Mouse (Mus musculus) hindlimb bud, embryonic 11.5 days (tissue): ENCODE data around the gene Fto.

Experiments used
- DNase-seq: peaks from one replicate; pipeline ENCODE4 v3.0.0-alpha.2; 2012; ENCODE audit warnings: low read depth, low spot score; ENCODE audit errors: extremely low spot score

Gene Fto

GRCm38 (mm10) chr8:91599349-91599837 lies 286.1 kb downstream of the Fto start:
- no peak for DNase-seq

- no peak for DNase-seq
These were observed 290.4 kb downstream of the Fto start for GRCm38 (mm10) chr8:91603751-91604150.

- no peak for DNase-seq
These were observed 292.6 kb downstream of the Fto start for GRCm38 (mm10) chr8:91605901-91606300.

GRCm38 (mm10) chr8:91607091-91607490 lies 293.8 kb downstream of the Fto start:
- DNase-seq, result no peak

- no peak for DNase-seq
These were observed 297.9 kb downstream of the Fto start for GRCm38 (mm10) chr8:91611191-91611590.

GRCm38 (mm10) chr8:91611723-91612362 lies 298.5 kb downstream of the Fto start:
- DNase-seq, result no peak

GRCm38 (mm10) chr8:91612387-91613130 lies 299.2 kb downstream of the Fto start:
- DNase-seq, result no peak

- no peak for DNase-seq
These were observed 300.3 kb downstream of the Fto start for GRCm38 (mm10) chr8:91613603-91614002.

- no peak for DNase-seq
These were observed 301.9 kb downstream of the Fto start for GRCm38 (mm10) chr8:91615196-91615595.

GRCm38 (mm10) chr8:91615781-91616683 lies 302.7 kb downstream of the Fto start:
- no peak for DNase-seq

- no peak for DNase-seq
These were observed 304.4 kb downstream of the Fto start for GRCm38 (mm10) chr8:91617772-91618171.

GRCm38 (mm10) chr8:91622757-91623156 lies 309.4 kb downstream of the Fto start:
- DNase-seq, result no peak

- no peak for DNase-seq
These were observed 312.6 kb downstream of the Fto start for GRCm38 (mm10) chr8:91625686-91626558.

- no peak for DNase-seq
These were observed 316.3 kb downstream of the Fto start for GRCm38 (mm10) chr8:91629594-91629993.

GRCm38 (mm10) chr8:91630320-91631033 lies 317.2 kb downstream of the Fto start:
- DNase-seq, result no peak

- no peak for DNase-seq
These were observed 319.1 kb downstream of the Fto start for GRCm38 (mm10) chr8:91632411-91632810.

GRCm38 (mm10) chr8:91635406-91635805 lies 322.1 kb downstream of the Fto start:
- DNase-seq, result no peak

GRCm38 (mm10) chr8:91636887-91637286 lies 323.6 kb downstream of the Fto start:
- DNase-seq, result no peak

GRCm38 (mm10) chr8:91637684-91638083 lies 324.4 kb downstream of the Fto start:
- no peak for DNase-seq

GRCm38 (mm10) chr8:91638256-91638655 lies 324.9 kb downstream of the Fto start:
- DNase-seq, result no peak
